Mouse (Mus musculus) kidney, embryonic 14.5 days (tissue): Measurements from ENCODE around the gene Ddias. TPM values are rescaled to one million over a fixed set of nuclear protein-coding genes. Genes with fewer than 3 reads are reported as not detected.
A peak's percentile ranks its signal among the peaks of the same experiment; 100 is the strongest.

Source experiments
- ATAC-seq: fragments of 200-750 bp; cut with Nextera tagmentation; 2 replicates; pipeline ENCODE4 v1.8.0; 2017; ENCODE audit warnings: moderate number of reproducible peaks, mild to moderate bottlenecking, moderate TSS enrichment, moderate library complexity; ENCODE audit not compliant: low FRiP score, low TSS enrichment
- H3K27ac ChIP-seq: fragments of 300-500 bp; sonication (generic); 2 replicates; pipeline ENCODE4 v1.5.1; 2014; ENCODE audit warnings: low read depth, mild to moderate bottlenecking, low read length, moderate library complexity, mixed read lengths
- H3K27me3 ChIP-seq: fragments of 300-500 bp; sonication (generic); 2 replicates; pipeline ENCODE4 v1.6.1; 2014; ENCODE audit warnings: mild to moderate bottlenecking, low read length; ENCODE audit not compliant: control insufficient read depth, insufficient read depth
- H3K36me3 ChIP-seq: fragments of 300-500 bp; sonication (generic); 2 replicates; pipeline ENCODE4 v1.6.1; 2014; ENCODE audit warnings: low read length, mixed read lengths; ENCODE audit not compliant: control insufficient read depth, insufficient read depth
- H3K4me1 ChIP-seq: fragments of 300-500 bp; sonication (generic); 2 replicates; pipeline ENCODE4 v1.6.1; 2014; ENCODE audit warnings: low read length, mixed read lengths; ENCODE audit not compliant: control insufficient read depth, insufficient read depth
- H3K4me2 ChIP-seq: fragments of 300-500 bp; sonication (generic); replicated peaks from 2 replicates; pipeline ENCODE4 v1.6.1; 2014; ENCODE audit warnings: low read depth, mild to moderate bottlenecking, low read length
- H3K4me3 ChIP-seq: fragments of 300-500 bp; sonication (generic); 2 replicates; pipeline ENCODE4 v1.5.1; 2014; ENCODE audit warnings: mild to moderate bottlenecking, low read length
- H3K9ac ChIP-seq: fragments of 300-500 bp; sonication (generic); 2 replicates; pipeline ENCODE4 v1.6.1; 2014; ENCODE audit warnings: low read depth, mild to moderate bottlenecking, low read length, moderate library complexity
- H3K9me3 ChIP-seq: fragments of 300-500 bp; sonication (generic); 2 replicates; pipeline ENCODE4 v1.6.1; 2016; ENCODE audit warnings: low read length; ENCODE audit not compliant: control insufficient read depth
- WGBS: fragments of 180-500 bp; shearing (Covaris S2); extraction: QIAGEN DNeasy Blood & Tissue Kit; methylation state at CpG from one replicate; pipeline ENCODE4 v1.1.7; 2014; 5-methylcytosine and 5-hydroxymethylcytosine counted together
- polyA plus RNA-seq: library from polyadenylated mRNA; unstranded; fragments of >200 nt; fragmentation: Nextera tagmentation; extraction: Ambion mirVana; gene quantifications from 2 replicates; pipeline ENCODE4 v1.2.1, GENCODE M21; 2014

The Ddias gene
- polyA plus RNA-seq, 1 experiment from 2014 or later = 17.6 TPM

GRCm38 (mm10) chr7:92890618-92891230 is 16.7 kb upstream of the Ddias start:
- 30% methylated on average over 4 of the region's 4 CpGs for WGBS
- no peak overlapping the region for H3K27ac ChIP-seq

DNA sequence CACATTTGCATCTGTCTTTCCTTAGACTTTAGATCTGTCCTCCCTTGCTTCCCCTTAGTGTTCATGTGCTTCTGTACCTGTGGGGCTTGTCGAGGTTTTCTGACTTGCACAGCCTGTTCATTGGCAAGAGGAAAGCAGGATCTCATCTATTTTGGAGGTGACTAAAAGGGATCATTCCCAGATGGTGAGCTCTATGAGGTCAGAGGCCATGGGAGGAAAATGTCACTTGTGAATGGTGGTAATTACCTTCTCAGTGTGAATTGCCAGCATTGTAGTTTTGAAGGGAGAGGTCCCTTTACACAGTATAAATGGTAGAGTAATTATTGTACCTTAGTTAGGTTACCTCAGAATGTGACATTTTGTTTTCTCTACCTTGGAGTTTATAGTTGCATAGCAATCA is 16.2 kb upstream of the Ddias start:
- Histone ChIP-seq H3K4me1 (no peaks in the 10 kb centered on the region), H3K9me3 (0 out of 2 replicates have a peak, but pooled peaks cover 2% of the 10 kb centered on the region)
- ATAC-seq = no peak

More at GRCm38 (mm10) chr7:92890618-92891230, 16.7 kb upstream of the Ddias start:
- Histone ChIP-seq H3K27me3 (no peaks in the 10 kb centered on the region), H3K4me1 (no peaks in the 10 kb centered on the region), H3K36me3 (no peaks in the 10 kb centered on the region), H3K9ac (no peak overlapping the region), H3K4me3 (no peak overlapping the region), H3K4me2 (no peak overlapping the region), H3K9me3 (0 out of 2 replicates have a peak, but pooled peaks cover 2% of the 10 kb centered on the region)
- ATAC-seq = no peak

GRCm38 (mm10) chr7:92887230-92887629 is 13.2 kb upstream of the Ddias start:
- no peak for ATAC-seq
- H3K27me3 ChIP-seq = no peaks in the 10 kb centered on the region
- no peaks in the 10 kb centered on the region for H3K4me1 ChIP-seq
- no peaks in the 10 kb centered on the region for H3K36me3 ChIP-seq
- no peaks in the 10 kb centered on the region for H3K9me3 ChIP-seq
- no peak overlapping the region for H3K4me3 ChIP-seq
- H3K9ac ChIP-seq = no peak overlapping the region
- no peak overlapping the region for H3K27ac ChIP-seq
- 84% methylated on average over 5 of the region's 5 CpGs for WGBS
- H3K4me2 ChIP-seq = no peak overlapping the region

More for the DNA sequence above, 16.2 kb upstream of the Ddias start:
- Histone ChIP-seq H3K27ac (no peak overlapping the region), H3K9ac (no peak overlapping the region), H3K36me3 (no peaks in the 10 kb centered on the region), H3K4me2 (no peak overlapping the region), H3K27me3 (no peaks in the 10 kb centered on the region), H3K4me3 (no peak overlapping the region)
- WGBS = 26% methylated on average over 1 of the region's 1 CpGs

DNA sequence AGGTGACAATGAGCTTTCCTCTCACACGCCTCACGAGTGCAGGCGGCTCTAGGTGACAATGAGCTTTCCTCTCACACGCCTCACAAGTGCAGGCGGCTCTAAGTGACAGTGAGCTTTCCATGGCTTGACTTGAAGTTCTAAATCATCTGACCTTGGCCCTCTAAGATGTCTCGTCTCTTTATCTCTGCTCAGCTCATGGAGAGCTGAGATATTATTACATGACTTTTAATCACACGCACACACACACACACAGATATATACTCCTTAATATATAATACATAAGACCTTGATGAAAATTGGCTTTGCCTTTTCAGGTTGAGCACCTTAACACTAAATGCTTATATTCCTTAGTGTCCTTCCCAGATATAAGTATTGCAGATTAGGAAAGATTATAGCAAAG is 12.8 kb upstream of the Ddias start:
- Histone ChIP-seq H3K9me3 (no peaks in the 10 kb centered on the region), H3K4me1 (no peaks in the 10 kb centered on the region), H3K36me3 (no peaks in the 10 kb centered on the region), H3K27ac (no peak overlapping the region), H3K27me3 (no peaks in the 10 kb centered on the region), H3K9ac (no peak overlapping the region), H3K4me2 (no peak overlapping the region), H3K4me3 (no peak overlapping the region)
- WGBS = 51% methylated on average over 7 of the region's 7 CpGs
- ATAC-seq = no peak

DNA sequence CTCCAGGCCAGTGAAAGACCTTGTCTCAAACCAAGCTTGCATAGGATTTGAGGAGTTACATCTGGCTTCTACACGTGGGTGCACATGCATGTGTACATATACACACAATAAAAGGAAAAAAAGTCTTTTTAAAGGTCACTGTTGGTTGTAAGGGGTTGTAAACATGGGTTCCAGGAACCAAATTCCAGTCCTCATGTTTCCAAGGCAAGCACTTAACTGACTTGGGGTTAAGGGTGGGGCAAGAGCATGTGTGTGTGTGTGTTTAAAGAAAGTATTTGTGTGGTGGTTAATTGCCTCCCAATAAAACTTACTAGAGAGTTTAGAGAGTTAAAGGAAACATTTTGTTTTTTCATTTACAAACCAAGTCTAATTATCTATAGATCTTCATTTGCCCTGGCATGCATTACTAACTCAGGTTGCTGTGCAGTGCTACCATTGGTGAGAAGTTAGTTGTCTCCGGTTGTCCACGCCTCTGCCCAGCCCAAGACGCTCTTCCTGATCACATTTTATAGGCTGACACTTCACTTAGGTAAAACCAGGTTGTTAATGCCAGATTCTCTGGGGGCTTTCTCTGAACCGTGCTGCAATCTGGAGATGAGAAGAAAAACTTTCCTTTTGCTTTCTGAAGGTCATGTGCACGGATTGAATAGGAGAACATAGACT is 11.1 kb upstream of the Ddias start:
- no peak overlapping the region for H3K27ac ChIP-seq
- H3K9me3 ChIP-seq = no peaks in the 10 kb centered on the region
- 75% methylated on average over 6 of the region's 6 CpGs for WGBS
- H3K4me3 ChIP-seq = no peak overlapping the region
- no peak for ATAC-seq
- H3K27me3 ChIP-seq = no peaks in the 10 kb centered on the region
- H3K4me2 ChIP-seq = no peak overlapping the region
- H3K36me3 ChIP-seq = no peaks in the 10 kb centered on the region
- H3K4me1 ChIP-seq = no peaks in the 10 kb centered on the region
- H3K9ac ChIP-seq = no peak overlapping the region

GRCm38 (mm10) chr7:92883850-92884716 is 10.0 kb upstream of the Ddias start:
- Histone ChIP-seq H3K9ac (no peak overlapping the region), H3K27me3 (no peaks in the 10 kb centered on the region), H3K4me3 (no peak overlapping the region), H3K9me3 (no peaks in the 10 kb centered on the region), H3K27ac (no peak overlapping the region), H3K4me1 (no peaks in the 10 kb centered on the region), H3K4me2 (no peak overlapping the region), H3K36me3 (no peaks in the 10 kb centered on the region)
- WGBS = 86% methylated on average over 9 of the region's 9 CpGs
- no peak for ATAC-seq

DNA sequence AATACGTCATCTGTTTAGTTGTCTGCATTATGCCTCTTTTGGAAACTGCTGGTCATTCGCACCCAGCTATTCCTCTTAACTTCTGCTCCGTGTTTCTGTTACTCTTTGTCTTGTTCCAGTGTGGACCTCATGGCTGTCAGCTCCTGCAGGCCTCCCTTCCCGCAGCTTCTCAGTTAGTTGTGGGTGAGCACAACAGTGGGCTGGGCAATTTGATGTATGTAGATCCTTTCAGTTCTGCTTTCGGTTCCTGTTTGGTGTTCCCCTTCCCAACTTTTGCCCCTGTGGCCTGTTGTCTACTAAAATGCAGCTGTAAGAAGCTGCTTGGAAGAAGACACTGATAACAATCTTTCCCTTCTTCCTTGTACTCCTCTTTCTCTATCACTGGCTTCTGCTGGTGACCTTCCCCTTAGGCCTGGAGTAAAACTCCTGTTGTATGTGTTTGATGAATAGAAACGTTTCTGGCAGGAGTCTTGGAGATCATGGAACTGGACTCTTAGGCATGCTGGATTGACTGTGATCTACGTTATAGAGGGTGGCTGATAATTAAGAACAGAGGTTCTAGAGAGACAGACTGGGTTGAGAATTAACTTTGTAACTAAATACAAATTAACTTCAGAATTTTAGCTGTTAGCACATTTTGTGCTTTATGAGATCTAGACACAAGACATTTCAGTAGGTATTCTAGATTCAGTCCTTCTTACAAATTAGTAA is 4.7 kb upstream of the Ddias start:
- ATAC-seq = no peak
- Histone ChIP-seq H3K27ac (no peak overlapping the region), H3K4me3 (no peak overlapping the region), H3K4me2 (no peak overlapping the region), H3K9me3 (no peaks in the 10 kb centered on the region), H3K27me3 (no peaks in the 10 kb centered on the region), H3K9ac (no peak overlapping the region), H3K4me1 (peaks cover 9% of the 10 kb centered on the region; the same call in 1 of the 2 replicates), H3K36me3 (no peaks in the 10 kb centered on the region)
- 78% methylated on average over 7 of the region's 7 CpGs for WGBS

- H3K9ac ChIP-seq = peak overlapping the region; percentile 19; the same call in 1 of the 2 replicates
- no peaks in the 10 kb centered on the region for H3K27me3 ChIP-seq
- WGBS = 7% methylated on average over 7 of the region's 7 CpGs
- H3K9me3 ChIP-seq = no peaks in the 10 kb centered on the region
- H3K4me1 ChIP-seq = peaks cover 13% of the 10 kb centered on the region; the same call in 1 of the 2 replicates
- no peaks in the 10 kb centered on the region for H3K36me3 ChIP-seq
- peak overlapping the region; percentile 65 for H3K27ac ChIP-seq
- peak overlapping the region; percentile 65 for H3K4me2 ChIP-seq
- peak overlapping the region; percentile 60 for H3K4me3 ChIP-seq
- no peak for ATAC-seq
Observed at GRCm38 (mm10) chr7:92876538-92876937, 2.5 kb upstream of the Ddias start.
